Mouse (Mus musculus): ENCODE results near the gene Gtf2b. TPM values are rescaled to one million over a fixed set of nuclear protein-coding genes. Genes with fewer than 3 reads are reported as not detected.

Gene Gtf2b
- polyA plus RNA-seq (2014; fragmentation: Nextera tagmentation; extraction: Ambion mirVana) = 67.3 and 74.1 TPM in 2 replicates

DNA sequence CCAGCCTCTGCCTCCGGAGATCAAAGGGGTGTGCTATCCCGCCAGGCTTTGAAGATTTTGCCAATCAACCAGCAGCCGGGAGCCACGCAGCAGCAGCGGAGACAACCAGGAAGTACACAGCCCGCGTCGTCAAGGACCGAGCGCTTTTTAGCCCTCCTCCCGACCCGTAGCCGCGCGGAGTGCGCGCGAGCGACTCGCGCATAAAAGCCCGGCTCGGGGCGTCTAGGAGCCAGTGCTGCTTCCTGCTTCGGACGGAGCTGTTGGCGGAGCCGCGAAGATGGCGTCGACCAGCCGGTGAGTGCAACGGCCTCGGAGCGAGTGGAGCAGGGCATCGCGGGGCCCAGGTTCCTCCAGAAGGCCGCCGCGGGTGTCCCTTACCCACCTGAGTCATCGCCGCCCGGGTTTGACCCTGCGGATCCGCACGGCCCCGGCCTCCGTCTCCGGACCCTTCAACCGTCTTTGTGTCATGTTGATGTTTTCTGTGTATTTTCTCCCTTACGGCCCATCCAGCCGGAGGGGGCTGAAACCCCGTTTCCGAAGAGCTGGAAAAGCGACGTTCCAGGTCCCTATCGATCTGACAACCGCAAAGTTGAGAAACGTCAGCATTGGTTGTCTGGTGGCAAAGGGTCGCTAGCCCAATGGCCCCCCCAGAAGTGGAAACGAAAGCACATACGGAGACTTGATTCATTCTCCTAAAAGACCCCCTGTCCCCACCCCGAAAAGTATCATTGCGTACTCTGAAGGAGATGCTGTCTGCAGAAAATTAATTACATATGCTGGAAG lies at the start of gene Gtf2b:
Gene Gtf2b, plus strand, starts transcription at position 51 of the 783 bp plus-strand sequence.
- H3K4me1 ChIP-seq (replicated peaks; ENCODE audit: control insufficient read depth, insufficient read depth, low read length) = peaks cover 21% of the 10 kb centered on the region
- ATAC-seq (replicated peaks; ENCODE audit: low FRiP score) = peak; percentile 99
- H3K9me3 ChIP-seq (ENCODE audit: control insufficient read depth, low read length) = no peaks in the 10 kb centered on the region
- DNase-seq (ENCODE audit: low spot score) = peak; percentile 93
- H3K36me3 ChIP-seq (ENCODE audit: control insufficient read depth, insufficient read depth, low read length) = no peaks in the 10 kb centered on the region
- no peaks in the 10 kb centered on the region for H3K27me3 ChIP-seq (replicated peaks; ENCODE audit: control insufficient read depth, insufficient read depth, low read length)
- peak within 1 kb of the TSS; percentile 93 for H3K9ac ChIP-seq (ENCODE audit: low read depth, low read length)
- peak within 1 kb of the TSS; percentile 93 for H3K4me3 ChIP-seq (ENCODE audit: low read depth, low read length)
- H3K27ac ChIP-seq (ENCODE audit: low read depth, low read length) = peak within 1 kb of the TSS; percentile 85
- under 1% methylated on average over 64 of the region's 64 CpGs for WGBS
- H3K4me2 ChIP-seq = peak within 1 kb of the TSS; percentile 70

GRCm38 (mm10) chr3:142725481-142725880 lies 39.4 kb upstream of the Gtf2b start:
- DNase-seq (ENCODE audit: low spot score) (no peak), ATAC-seq (replicated peaks; ENCODE audit: low FRiP score) (no peak)
- H3K9ac ChIP-seq (ENCODE audit: low read depth, low read length) = no peak overlapping the region
- no peaks in the 10 kb centered on the region; the same call in 1 of the 2 replicates for H3K36me3 ChIP-seq (ENCODE audit: control insufficient read depth, insufficient read depth, low read length)
- no peak overlapping the region for H3K4me2 ChIP-seq
- no peak overlapping the region for H3K27ac ChIP-seq (ENCODE audit: low read depth, low read length)
- no peaks in the 10 kb centered on the region for H3K9me3 ChIP-seq (ENCODE audit: control insufficient read depth, low read length)
- WGBS = 77% methylated on average over 2 of the region's 2 CpGs
- H3K27me3 ChIP-seq (replicated peaks; ENCODE audit: control insufficient read depth, insufficient read depth, low read length) = no peaks in the 10 kb centered on the region
- no peak overlapping the region for H3K4me3 ChIP-seq (ENCODE audit: low read depth, low read length)
- H3K4me1 ChIP-seq (replicated peaks; ENCODE audit: control insufficient read depth, insufficient read depth, low read length) = no peaks in the 10 kb centered on the region

GRCm38 (mm10) chr3:142725969-142726672 lies 38.7 kb upstream of the Gtf2b start:
- no peak overlapping the region for H3K4me2 ChIP-seq
- WGBS = 90% methylated on average over 22 of the region's 22 CpGs
- H3K9me3 ChIP-seq (ENCODE audit: control insufficient read depth, low read length) = no peaks in the 10 kb centered on the region
- H3K4me1 ChIP-seq (replicated peaks; ENCODE audit: control insufficient read depth, insufficient read depth, low read length) = no peaks in the 10 kb centered on the region
- DNase-seq (ENCODE audit: low spot score) = no peak
- no peak overlapping the region for H3K9ac ChIP-seq (ENCODE audit: low read depth, low read length)
- no peak overlapping the region for H3K4me3 ChIP-seq (ENCODE audit: low read depth, low read length)
- H3K27me3 ChIP-seq (replicated peaks; ENCODE audit: control insufficient read depth, insufficient read depth, low read length) = no peaks in the 10 kb centered on the region
- no peaks in the 10 kb centered on the region for H3K36me3 ChIP-seq (ENCODE audit: control insufficient read depth, insufficient read depth, low read length)
- no peak for ATAC-seq (replicated peaks; ENCODE audit: low FRiP score)
- no peak overlapping the region for H3K27ac ChIP-seq (ENCODE audit: low read depth, low read length)

- Histone ChIP-seq H3K9me3 (ENCODE audit: control insufficient read depth, low read length) (no peaks in the 10 kb centered on the region), H3K27me3 (replicated peaks; ENCODE audit: control insufficient read depth, insufficient read depth, low read length) (no peaks in the 10 kb centered on the region), H3K27ac (ENCODE audit: low read depth, low read length) (no peak overlapping the region), H3K4me2 (no peak overlapping the region), H3K36me3 (ENCODE audit: control insufficient read depth, insufficient read depth, low read length) (no peaks in the 10 kb centered on the region), H3K4me1 (replicated peaks; ENCODE audit: control insufficient read depth, insufficient read depth, low read length) (no peaks in the 10 kb centered on the region), H3K9ac (ENCODE audit: low read depth, low read length) (no peak overlapping the region), H3K4me3 (ENCODE audit: low read depth, low read length) (no peak overlapping the region)
- no peak for ATAC-seq (replicated peaks; ENCODE audit: low FRiP score)
- WGBS = 87% methylated on average over 12 of the region's 12 CpGs
- no peak for DNase-seq (ENCODE audit: low spot score)
These were observed 30.6 kb upstream of the Gtf2b start for GRCm38 (mm10) chr3:142734291-142734690.

GRCm38 (mm10) chr3:142740896-142741295 lies 23.9 kb upstream of the Gtf2b start:
- H3K9me3 ChIP-seq (ENCODE audit: control insufficient read depth, low read length) = no peaks in the 10 kb centered on the region
- no peak overlapping the region for H3K4me2 ChIP-seq
- no peaks in the 10 kb centered on the region for H3K4me1 ChIP-seq (replicated peaks; ENCODE audit: control insufficient read depth, insufficient read depth, low read length)
- H3K4me3 ChIP-seq (ENCODE audit: low read depth, low read length) = no peak overlapping the region
- H3K27ac ChIP-seq (ENCODE audit: low read depth, low read length) = no peak overlapping the region
- no peaks in the 10 kb centered on the region for H3K36me3 ChIP-seq (ENCODE audit: control insufficient read depth, insufficient read depth, low read length)
- DNase-seq (ENCODE audit: low spot score) (no peak), ATAC-seq (replicated peaks; ENCODE audit: low FRiP score) (no peak)
- 70% methylated on average over 7 of the region's 7 CpGs for WGBS
- H3K27me3 ChIP-seq (replicated peaks; ENCODE audit: control insufficient read depth, insufficient read depth, low read length) = no peaks in the 10 kb centered on the region
- no peak overlapping the region for H3K9ac ChIP-seq (ENCODE audit: low read depth, low read length)

DNA sequence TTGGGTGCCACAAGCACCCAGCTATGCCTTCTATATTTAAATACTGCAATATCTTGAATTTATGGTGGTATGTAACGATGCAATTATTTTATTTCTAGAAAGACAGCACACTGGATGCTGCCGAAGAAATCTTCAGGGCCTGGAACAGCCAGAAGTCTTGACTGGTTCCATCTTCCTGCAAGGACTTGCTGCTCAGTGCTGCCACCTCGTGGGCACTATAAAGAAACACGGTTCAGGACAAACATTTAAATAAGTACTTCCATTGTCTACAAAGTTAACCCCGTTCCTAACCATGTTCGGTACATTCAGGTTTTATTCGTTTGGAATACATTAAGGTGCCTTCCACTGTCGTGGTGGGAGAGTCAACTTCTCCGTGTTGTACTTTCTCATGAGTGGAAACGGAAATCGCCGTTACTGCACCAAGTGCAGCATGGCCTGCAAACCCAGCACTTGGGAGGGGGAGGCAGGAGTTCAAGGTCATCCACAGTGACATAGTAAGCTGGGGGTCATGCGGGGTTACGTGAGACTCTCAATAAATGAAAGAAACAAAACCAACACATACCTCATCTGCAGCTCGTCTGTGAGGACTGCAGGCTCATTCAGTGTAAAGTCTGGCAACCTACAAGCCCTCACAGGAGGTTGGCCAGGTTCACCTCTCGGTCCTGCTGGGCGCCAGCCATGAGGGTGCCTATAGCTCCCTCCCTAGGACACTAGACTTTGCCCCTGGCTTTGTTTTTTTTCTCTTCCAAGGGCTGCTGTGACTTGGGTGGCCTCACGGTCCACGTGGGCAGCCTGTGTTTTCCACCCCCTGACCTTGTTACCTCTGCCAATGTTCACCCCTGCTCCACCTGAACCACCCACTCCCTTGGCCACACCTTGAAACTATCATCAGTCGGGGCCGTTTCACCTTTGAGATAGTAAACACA lies 20.6 kb upstream of the Gtf2b start:
- no peak overlapping the region for H3K4me2 ChIP-seq
- ATAC-seq (replicated peaks; ENCODE audit: low FRiP score) = peak; percentile 46; the same call in 1 of the 2 replicates
- WGBS = 56% methylated on average over 21 of the region's 21 CpGs
- H3K9me3 ChIP-seq (ENCODE audit: control insufficient read depth, low read length) = no peaks in the 10 kb centered on the region
- no peak overlapping the region for H3K4me3 ChIP-seq (ENCODE audit: low read depth, low read length)
- no peak overlapping the region for H3K9ac ChIP-seq (ENCODE audit: low read depth, low read length)
- no peak for DNase-seq (ENCODE audit: low spot score)
- H3K27ac ChIP-seq (ENCODE audit: low read depth, low read length) = no peak overlapping the region
- H3K27me3 ChIP-seq (replicated peaks; ENCODE audit: control insufficient read depth, insufficient read depth, low read length) = no peaks in the 10 kb centered on the region
- H3K36me3 ChIP-seq (ENCODE audit: control insufficient read depth, insufficient read depth, low read length) = no peaks in the 10 kb centered on the region
- no peaks in the 10 kb centered on the region for H3K4me1 ChIP-seq (replicated peaks; ENCODE audit: control insufficient read depth, insufficient read depth, low read length)

DNA sequence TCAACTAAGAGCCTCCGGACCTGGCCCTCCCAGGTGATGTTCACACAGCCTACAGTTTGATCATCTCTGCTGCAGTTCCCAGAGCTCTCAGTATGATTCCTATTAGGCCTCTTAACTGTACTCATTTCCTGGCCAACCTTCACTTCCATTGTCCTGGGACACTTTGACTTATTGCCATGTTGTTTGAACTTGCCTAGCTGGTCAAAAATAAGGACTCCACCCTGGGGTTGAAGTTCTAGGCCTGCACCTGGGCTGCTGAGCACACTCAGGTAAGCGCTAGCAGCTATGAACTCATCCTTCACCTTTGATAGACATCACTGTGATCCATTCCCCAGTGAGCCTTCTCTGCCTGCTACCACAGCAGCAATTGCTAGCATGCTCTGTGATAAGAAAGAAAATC lies 19.8 kb upstream of the Gtf2b start:
- no peaks in the 10 kb centered on the region for H3K4me1 ChIP-seq (replicated peaks; ENCODE audit: control insufficient read depth, insufficient read depth, low read length)
- WGBS = 86% methylated on average over 2 of the region's 2 CpGs
- H3K36me3 ChIP-seq (ENCODE audit: control insufficient read depth, insufficient read depth, low read length) = no peaks in the 10 kb centered on the region
- H3K4me3 ChIP-seq (ENCODE audit: low read depth, low read length) = no peak overlapping the region
- no peak overlapping the region for H3K4me2 ChIP-seq
- no peak overlapping the region for H3K9ac ChIP-seq (ENCODE audit: low read depth, low read length)
- no peaks in the 10 kb centered on the region for H3K27me3 ChIP-seq (replicated peaks; ENCODE audit: control insufficient read depth, insufficient read depth, low read length)
- ATAC-seq (replicated peaks; ENCODE audit: low FRiP score) = no peak
- H3K9me3 ChIP-seq (ENCODE audit: control insufficient read depth, low read length) = no peaks in the 10 kb centered on the region
- DNase-seq (ENCODE audit: low spot score) = no peak
- no peak overlapping the region for H3K27ac ChIP-seq (ENCODE audit: low read depth, low read length)

DNA sequence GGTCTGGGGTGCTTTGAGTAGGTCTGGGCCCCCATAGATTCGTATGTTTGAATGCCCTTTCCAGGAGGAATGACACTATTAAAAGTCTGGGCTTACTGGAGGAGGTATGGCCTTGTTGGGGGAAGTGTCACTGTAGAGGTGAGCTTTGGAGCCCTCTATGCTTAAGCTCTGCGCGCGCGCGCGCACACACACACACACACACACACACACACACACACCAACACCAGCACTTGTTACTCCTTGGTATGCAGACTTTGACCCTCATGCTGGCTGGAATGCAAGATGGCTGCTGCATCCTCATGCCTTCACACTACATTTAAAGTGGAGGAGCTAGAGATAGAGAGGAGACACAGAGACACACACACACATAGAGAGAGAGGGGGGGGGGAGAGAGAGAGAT lies 17.2 kb upstream of the Gtf2b start:
- H3K27ac ChIP-seq (ENCODE audit: low read depth, low read length) = no peak overlapping the region
- DNase-seq (ENCODE audit: low spot score) = no peak
- no peak overlapping the region for H3K4me2 ChIP-seq
- no peaks in the 10 kb centered on the region for H3K27me3 ChIP-seq (replicated peaks; ENCODE audit: control insufficient read depth, insufficient read depth, low read length)
- no peaks in the 10 kb centered on the region for H3K4me1 ChIP-seq (replicated peaks; ENCODE audit: control insufficient read depth, insufficient read depth, low read length)
- no peak overlapping the region for H3K4me3 ChIP-seq (ENCODE audit: low read depth, low read length)
- no peaks in the 10 kb centered on the region for H3K9me3 ChIP-seq (ENCODE audit: control insufficient read depth, low read length)
- no peak overlapping the region for H3K9ac ChIP-seq (ENCODE audit: low read depth, low read length)
- no peak; the same call in 1 of the 2 replicates for ATAC-seq (replicated peaks; ENCODE audit: low FRiP score)
- 94% methylated on average over 7 of the region's 7 CpGs for WGBS
- no peaks in the 10 kb centered on the region for H3K36me3 ChIP-seq (ENCODE audit: control insufficient read depth, insufficient read depth, low read length)

Measured in liver, embryonic 11.5 days (tissue).